Mouse (Mus musculus): ENCODE data around the gene Lypd5.

GRCm38 (mm10) chr7:24318942-24319341 lies 30.1 kb upstream of the Lypd5 start:
- no peak for TF ChIP-seq CTCF (IDR thresholded peaks at IDR 0.05; ENCODE audit: low read depth)
- TF ChIP-seq EP300 (optimal IDR thresholded peaks at IDR 0.05), result no peak

Measured in stomach, postnatal 0 days (tissue).